Mouse (Mus musculus) stomach, postnatal 0 days (tissue): ENCODE measurements at regions not wholly inside any gene's neighbourhood (a gene's known extent, or its start where the extent isn't known, plus 50 kb on each side); places are given as distances from the start of the nearest gene placed in this dataset.

Source experiments
- CTCF ChIP-seq: IDR thresholded peaks from 2 replicates; pipeline ENCODE4 v1.5.1; 2016; ENCODE audit warnings: antibody characterized with exemption, low read depth, mild to moderate bottlenecking, moderate library complexity
- EP300 ChIP-seq: optimal IDR thresholded peaks from 2 replicates; pipeline ENCODE3; 2016; ENCODE audit warnings: antibody characterized with exemption

- TF ChIP-seq CTCF (no peak), EP300 (no peak)
These were observed 104.3 kb upstream of the Veph1 start for GRCm38 (mm10) chr3:66400791-66401568.
